Mouse (Mus musculus) liver, adult 2 months (tissue): ENCODE measurements at regions not wholly inside any gene's neighbourhood (a gene's known extent, or its start where the extent isn't known, plus 50 kb on each side); places are given as distances from the start of the nearest gene placed in this dataset.

Source experiments
- DNase-seq: peaks from one replicate; pipeline ENCODE4 v3.0.0-alpha.2; 2011; ENCODE audit warnings: low read depth, low spot score; ENCODE audit errors: extremely low read depth
- H3K27ac ChIP-seq: fragments of 200-500 bp; replicated peaks from 2 replicates; pipeline ENCODE4 v1.5.1; 2012; ENCODE audit warnings: low read depth, mild to moderate bottlenecking, control low read depth, inconsistent platforms, low read length; ENCODE audit not compliant: insufficient read depth
- H3K27me3 ChIP-seq: fragments of 200-500 bp; 2 replicates; pipeline ENCODE4 v1.6.1; 2012; ENCODE audit warnings: mild to moderate bottlenecking, moderate library complexity, low read length, inconsistent platforms; ENCODE audit not compliant: control insufficient read depth, insufficient read depth
- H3K36me3 ChIP-seq: fragments of 200-500 bp; 2 replicates; pipeline ENCODE4 v1.6.1; 2012; ENCODE audit warnings: low read length, inconsistent platforms; ENCODE audit not compliant: control insufficient read depth, insufficient read depth
- H3K4me1 ChIP-seq: fragments of 200-500 bp; 2 replicates; pipeline ENCODE4 v1.6.1; 2011; ENCODE audit warnings: low read length; ENCODE audit not compliant: control insufficient read depth, insufficient read depth
- H3K4me3 ChIP-seq: fragments of 200-500 bp; 2 replicates; pipeline ENCODE4 v1.5.1; 2011; ENCODE audit warnings: low read depth, mild to moderate bottlenecking, control low read depth, low read length, moderate library complexity; ENCODE audit not compliant: insufficient read depth
- H3K79me2 ChIP-seq: fragments of 200-500 bp; 2 replicates; pipeline ENCODE4 v1.6.1; 2012; ENCODE audit warnings: inconsistent platforms, mild to moderate bottlenecking, low read length, moderate library complexity; ENCODE audit not compliant: control insufficient read depth, insufficient read depth
- H3K9ac ChIP-seq: fragments of 200-500 bp; 2 replicates; pipeline ENCODE4 v1.6.1; 2012; ENCODE audit warnings: low read depth, mild to moderate bottlenecking, control low read depth, inconsistent platforms, low read length
- CTCF ChIP-seq: fragments of 200-500 bp; IDR thresholded peaks from 2 replicates; pipeline ENCODE4 v1.5.1; 2011; ENCODE audit warnings: low read depth, low read length, control low read depth
- POLR2A ChIP-seq: fragments of 200-500 bp; IDR thresholded peaks from 2 replicates; pipeline ENCODE4 v1.6.1; 2011; ENCODE audit warnings: low read length, control low read depth; ENCODE audit not compliant: insufficient read depth; ENCODE audit errors: extremely low read depth
- WGBS: fragments of 180-500 bp; shearing (Covaris S2); methylation state at CpG from one replicate; pipeline ENCODE4 v1.1.7; 2018; 5-methylcytosine and 5-hydroxymethylcytosine counted together

GRCm38 (mm10) chr2:122863343-122863970 lies 98.4 kb downstream of the Sqor start:
- WGBS = 48% methylated on average over 15 of the region's 15 CpGs
- Histone ChIP-seq H3K4me3 (no peak overlapping the region), H3K4me1 (no peaks in the 10 kb centered on the region), H3K36me3 (no peaks in the 10 kb centered on the region), H3K79me2 (no peaks in the 10 kb centered on the region), H3K27ac (no peak overlapping the region), H3K27me3 (no peaks in the 10 kb centered on the region), H3K9ac (no peak overlapping the region)
- TF ChIP-seq CTCF = no peak
- no peak for TF ChIP-seq POLR2A
- DNase-seq = no peak

DNA sequence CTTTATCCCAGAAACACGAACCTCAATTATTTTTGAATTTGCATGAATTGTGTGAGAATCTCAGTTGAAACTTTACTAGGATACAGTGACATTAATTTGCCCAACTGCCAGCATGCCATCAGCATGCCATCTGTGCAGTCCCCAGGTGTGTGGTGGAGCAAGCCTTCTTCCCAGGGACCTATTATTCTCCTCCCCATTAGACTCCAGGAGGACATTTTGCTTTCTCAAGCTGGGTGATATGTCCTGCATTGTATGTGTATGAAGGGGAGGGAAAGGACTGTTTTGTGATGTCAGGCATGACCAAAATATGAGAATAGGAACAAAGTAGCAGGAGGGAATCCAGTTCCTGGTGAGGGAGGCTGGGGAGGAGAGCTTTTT lies 98.9 kb downstream of the Sqor start:
- no peak overlapping the region for H3K27ac ChIP-seq
- 67% methylated on average over 1 of the region's 1 CpGs for WGBS
- H3K4me1 ChIP-seq = no peaks in the 10 kb centered on the region
- no peaks in the 10 kb centered on the region for H3K36me3 ChIP-seq
- H3K9ac ChIP-seq = no peak overlapping the region
- H3K79me2 ChIP-seq = no peaks in the 10 kb centered on the region
- H3K27me3 ChIP-seq = no peaks in the 10 kb centered on the region
- no peak overlapping the region for H3K4me3 ChIP-seq
- DNase-seq = no peak
- no peak for TF ChIP-seq CTCF
- no peak for TF ChIP-seq POLR2A

GRCm38 (mm10) chr2:122887111-122887510 lies 122.1 kb downstream of the Sqor start:
- TF ChIP-seq POLR2A = no peak
- no peak for TF ChIP-seq CTCF
- H3K27me3 ChIP-seq = no peaks in the 10 kb centered on the region
- peak; percentile 46 for DNase-seq
- peak overlapping the region; percentile 39 for H3K27ac ChIP-seq
- H3K36me3 ChIP-seq = no peaks in the 10 kb centered on the region; the same call in none of the 2 replicates
- no peaks in the 10 kb centered on the region; the same call in 1 of the 2 replicates for H3K4me1 ChIP-seq
- no peaks in the 10 kb centered on the region for H3K79me2 ChIP-seq
- no peak overlapping the region for H3K4me3 ChIP-seq
- H3K9ac ChIP-seq = no peak overlapping the region

GRCm38 (mm10) chr2:122887526-122887925 lies 122.5 kb downstream of the Sqor start:
- DNase-seq = peak; percentile 68
- no peak overlapping the region for H3K4me3 ChIP-seq
- TF ChIP-seq POLR2A (no peak), CTCF (no peak)
- no peaks in the 10 kb centered on the region; the same call in none of the 2 replicates for H3K36me3 ChIP-seq
- H3K4me1 ChIP-seq = no peaks in the 10 kb centered on the region; the same call in 1 of the 2 replicates
- H3K27me3 ChIP-seq = no peaks in the 10 kb centered on the region
- no peak overlapping the region; the same call in 1 of the 2 replicates for H3K27ac ChIP-seq
- H3K79me2 ChIP-seq = no peaks in the 10 kb centered on the region
- H3K9ac ChIP-seq = no peak overlapping the region

GRCm38 (mm10) chr2:122905129-122906072 lies 140.4 kb downstream of the Sqor start:
- TF ChIP-seq POLR2A = no peak
- TF ChIP-seq CTCF = no peak
- no peaks in the 10 kb centered on the region for H3K4me1 ChIP-seq
- no peak overlapping the region for H3K27ac ChIP-seq
- H3K36me3 ChIP-seq = no peaks in the 10 kb centered on the region
- H3K4me3 ChIP-seq = no peak overlapping the region
- no peak for DNase-seq
- H3K79me2 ChIP-seq = no peaks in the 10 kb centered on the region
- H3K27me3 ChIP-seq = peaks cover 2% of the 10 kb centered on the region; the same call in 1 of the 2 replicates
- WGBS = 81% methylated on average over 11 of the region's 11 CpGs
- H3K9ac ChIP-seq = no peak overlapping the region

DNA sequence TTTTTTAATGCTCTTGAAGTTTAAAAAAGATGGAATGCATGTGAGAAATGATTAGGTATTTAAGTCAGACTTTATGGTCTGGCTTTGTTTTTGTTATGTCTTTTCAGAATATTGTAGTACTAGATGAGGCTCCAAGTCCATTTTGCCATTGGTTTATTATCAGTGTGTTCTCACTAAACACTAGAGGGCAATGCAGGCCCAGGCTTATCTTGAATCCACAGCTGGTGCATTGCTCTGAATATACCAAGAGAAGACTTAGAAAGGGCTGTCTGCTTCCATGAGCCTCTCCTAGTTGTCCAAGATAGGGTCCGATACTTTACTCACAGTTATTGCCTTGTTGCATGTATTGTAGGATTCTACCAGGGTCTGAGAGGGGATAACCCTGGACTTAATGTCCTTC lies 151.7 kb downstream of the Sqor start:
- no peak overlapping the region for H3K27ac ChIP-seq
- peak; percentile 5 for DNase-seq
- 96% methylated on average over 1 of the region's 1 CpGs for WGBS
- no peak overlapping the region for H3K9ac ChIP-seq
- no peaks in the 10 kb centered on the region for H3K36me3 ChIP-seq
- H3K4me1 ChIP-seq = no peaks in the 10 kb centered on the region
- H3K4me3 ChIP-seq = no peak overlapping the region
- H3K79me2 ChIP-seq = no peaks in the 10 kb centered on the region
- no peaks in the 10 kb centered on the region for H3K27me3 ChIP-seq
- TF ChIP-seq POLR2A (no peak), CTCF (peak; percentile 25; the same call in 1 of the 2 replicates)
